Mouse (Mus musculus) liver, embryonic 11.5 days (tissue): Measurements from ENCODE around the gene Sigirr. TPM values are rescaled to one million over a fixed set of nuclear protein-coding genes. Genes with fewer than 3 reads are reported as not detected.
A peak's percentile ranks its signal among the peaks of the same experiment; 100 is the strongest.

Source experiments
- ATAC-seq: fragments of 200-750 bp; cut with Nextera tagmentation; replicated peaks from 2 replicates; pipeline ENCODE4 v1.8.0; 2017; ENCODE audit warnings: moderate number of reproducible peaks, mild to moderate bottlenecking, moderate TSS enrichment, moderate library complexity; ENCODE audit not compliant: low FRiP score
- DNase-seq: peaks from one replicate; pipeline ENCODE4 v3.0.0-alpha.2; 2017; ENCODE audit warnings: low spot score
- H3K27ac ChIP-seq: fragments of 300-500 bp; sonication (generic); 2 replicates; pipeline ENCODE4 v1.5.1; 2014; ENCODE audit warnings: mild to moderate bottlenecking, low read depth, low read length, control low read depth
- H3K27me3 ChIP-seq: fragments of 300-500 bp; sonication (generic); replicated peaks from 2 replicates; pipeline ENCODE4 v1.6.1; 2014; ENCODE audit warnings: low read length, mixed read lengths; ENCODE audit not compliant: control insufficient read depth, insufficient read depth
- H3K36me3 ChIP-seq: fragments of 300-500 bp; sonication (generic); 2 replicates; pipeline ENCODE4 v1.6.1; 2014; ENCODE audit warnings: mild to moderate bottlenecking, low read length, moderate library complexity, mixed read lengths; ENCODE audit not compliant: control insufficient read depth, insufficient read depth
- H3K4me1 ChIP-seq: fragments of 300-500 bp; sonication (generic); replicated peaks from 2 replicates; pipeline ENCODE4 v1.6.1; 2014; ENCODE audit warnings: low read length, mixed read lengths; ENCODE audit not compliant: control insufficient read depth, insufficient read depth
- H3K4me2 ChIP-seq: fragments of 300-500 bp; sonication (generic); 2 replicates; pipeline ENCODE4 v1.6.1; 2014; ENCODE audit warnings: mild to moderate bottlenecking, control low read depth, moderate library complexity
- H3K4me3 ChIP-seq: fragments of 300-500 bp; sonication (generic); 2 replicates; pipeline ENCODE4 v1.5.1; 2014; ENCODE audit warnings: low read depth, low read length, control low read depth
- H3K9ac ChIP-seq: fragments of 300-500 bp; sonication (generic); 2 replicates; pipeline ENCODE4 v1.6.1; 2014; ENCODE audit warnings: low read depth, low read length, control low read depth
- H3K9me3 ChIP-seq: fragments of 300-500 bp; sonication (generic); 2 replicates; pipeline ENCODE4 v1.6.1; 2016; ENCODE audit warnings: low read length, inconsistent platforms, mixed read lengths; ENCODE audit not compliant: control insufficient read depth
- WGBS: fragments of 180-500 bp; shearing (Covaris S2); extraction: QIAGEN DNeasy Blood & Tissue Kit; methylation state at CpG from one replicate; pipeline ENCODE4 v1.1.7; 2014; 5-methylcytosine and 5-hydroxymethylcytosine counted together
- polyA plus RNA-seq: library from polyadenylated mRNA; unstranded; fragments of >200 nt; fragmentation: Nextera tagmentation; extraction: Ambion mirVana; gene quantifications from 2 replicates; pipeline ENCODE4 v1.2.1, GENCODE M21; 2014

The Sigirr gene
- polyA plus RNA-seq, 1 experiment from 2014 or later, result 23.5 TPM

- Histone ChIP-seq H3K9me3 (no peaks in the 10 kb centered on the region), H3K4me2 (no peak overlapping the region), H3K27ac (no peak overlapping the region), H3K27me3 (peaks cover 4% of the 10 kb centered on the region; the same call in 1 of the 2 replicates), H3K36me3 (no peaks in the 10 kb centered on the region), H3K9ac (no peak overlapping the region), H3K4me3 (no peak overlapping the region), H3K4me1 (peaks cover 14% of the 10 kb centered on the region)
- no peak for ATAC-seq
- 92% methylated on average over 4 of the region's 4 CpGs for WGBS
- DNase-seq, result no peak
Observed at GRCm38 (mm10) chr7:141052016-141052415, 48.4 kb downstream of the Sigirr start.

GRCm38 (mm10) chr7:141051060-141051685, 49.2 kb downstream of the Sigirr start:
- Histone ChIP-seq H3K36me3 (no peaks in the 10 kb centered on the region), H3K4me1 (peaks cover 20% of the 10 kb centered on the region), H3K4me3 (no peak overlapping the region), H3K9me3 (no peaks in the 10 kb centered on the region), H3K4me2 (no peak overlapping the region), H3K9ac (no peak overlapping the region), H3K27me3 (no peaks in the 10 kb centered on the region), H3K27ac (no peak overlapping the region)
- DNase-seq, result no peak
- ATAC-seq, result no peak
- 55% methylated on average over 17 of the region's 17 CpGs for WGBS

GRCm38 (mm10) chr7:141049326-141049725, 51.0 kb downstream of the Sigirr start:
- Histone ChIP-seq H3K27me3 (no peaks in the 10 kb centered on the region), H3K9ac (no peak overlapping the region), H3K36me3 (no peaks in the 10 kb centered on the region), H3K9me3 (no peaks in the 10 kb centered on the region), H3K4me1 (peaks cover 20% of the 10 kb centered on the region), H3K27ac (no peak overlapping the region), H3K4me3 (no peak overlapping the region), H3K4me2 (no peak overlapping the region)
- ATAC-seq, result no peak
- WGBS, result 82% methylated on average over 2 of the region's 2 CpGs
- no peak for DNase-seq

GRCm38 (mm10) chr7:141048226-141049218, 51.9 kb downstream of the Sigirr start:
- H3K27ac ChIP-seq, result peak overlapping the region; percentile 88
- H3K4me2 ChIP-seq, result peak overlapping the region; percentile 89
- DNase-seq, result peak; percentile 85
- no peaks in the 10 kb centered on the region for H3K36me3 ChIP-seq
- no peaks in the 10 kb centered on the region for H3K27me3 ChIP-seq
- H3K4me1 ChIP-seq, result peaks cover 20% of the 10 kb centered on the region
- 10% methylated on average over 21 of the region's 21 CpGs for WGBS
- peak; percentile 77 for ATAC-seq
- H3K9me3 ChIP-seq, result no peaks in the 10 kb centered on the region
- peak overlapping the region; percentile 63 for H3K9ac ChIP-seq
- H3K4me3 ChIP-seq, result peak overlapping the region; percentile 45

- Histone ChIP-seq H3K4me3 (peak overlapping the region; percentile 45), H3K27ac (peak overlapping the region; percentile 88), H3K4me2 (peak overlapping the region; percentile 89), H3K9ac (peak overlapping the region; percentile 63), H3K9me3 (no peaks in the 10 kb centered on the region), H3K27me3 (no peaks in the 10 kb centered on the region), H3K36me3 (no peaks in the 10 kb centered on the region), H3K4me1 (peaks cover 28% of the 10 kb centered on the region)
- WGBS, result 5% methylated on average over 15 of the region's 19 CpGs
- DNase-seq, result no peak
- ATAC-seq, result peak; percentile 46
Observed at GRCm38 (mm10) chr7:141047581-141048225, 52.7 kb downstream of the Sigirr start.

- Histone ChIP-seq H3K9me3 (no peaks in the 10 kb centered on the region), H3K27me3 (no peaks in the 10 kb centered on the region), H3K4me3 (no peak overlapping the region; the same call in 1 of the 2 replicates), H3K4me1 (peaks cover 33% of the 10 kb centered on the region), H3K4me2 (peak overlapping the region; percentile 89), H3K36me3 (no peaks in the 10 kb centered on the region), H3K9ac (peak overlapping the region; percentile 26; the same call in 1 of the 2 replicates), H3K27ac (peak overlapping the region; percentile 88)
- ATAC-seq, result peak; percentile 78
- WGBS, result 28% methylated on average over 6 of the region's 6 CpGs
- DNase-seq, result no peak
Observed at GRCm38 (mm10) chr7:141046931-141047580, 53.3 kb downstream of the Sigirr start.

GRCm38 (mm10) chr7:141042539-141042938, 57.8 kb downstream of the Sigirr start:
- ATAC-seq, result peak; percentile 75
- peak overlapping the region; percentile 40 for H3K4me2 ChIP-seq
- H3K27me3 ChIP-seq, result no peaks in the 10 kb centered on the region
- no peak overlapping the region for H3K4me3 ChIP-seq
- peak overlapping the region; percentile 20; the same call in 1 of the 2 replicates for H3K9ac ChIP-seq
- DNase-seq, result no peak
- H3K9me3 ChIP-seq, result no peaks in the 10 kb centered on the region
- H3K4me1 ChIP-seq, result peaks cover 40% of the 10 kb centered on the region
- H3K27ac ChIP-seq, result peak overlapping the region; percentile 76
- 21% methylated on average over 4 of the region's 4 CpGs for WGBS
- H3K36me3 ChIP-seq, result no peaks in the 10 kb centered on the region

- H3K27ac ChIP-seq, result peak overlapping the region; percentile 30; the same call in 1 of the 2 replicates
- no peaks in the 10 kb centered on the region for H3K36me3 ChIP-seq
- ATAC-seq (no peak), DNase-seq (no peak)
- no peak overlapping the region for H3K4me3 ChIP-seq
- H3K4me1 ChIP-seq, result peaks cover 33% of the 10 kb centered on the region
- H3K4me2 ChIP-seq, result no peak overlapping the region
- WGBS, result 28% methylated on average over 5 of the region's 5 CpGs
- H3K27me3 ChIP-seq, result no peaks in the 10 kb centered on the region
- H3K9me3 ChIP-seq, result no peaks in the 10 kb centered on the region
- H3K9ac ChIP-seq, result no peak overlapping the region
Observed at GRCm38 (mm10) chr7:141041661-141042060, 58.7 kb downstream of the Sigirr start.
